Mouse (Mus musculus) cerebellum, adult 11 months (tissue): ENCODE results near the gene Lgi2.

Source experiments
- DNase-seq: peaks from one replicate; pipeline ENCODE4 v3.0.0; 2022

The Lgi2 gene

DNA sequence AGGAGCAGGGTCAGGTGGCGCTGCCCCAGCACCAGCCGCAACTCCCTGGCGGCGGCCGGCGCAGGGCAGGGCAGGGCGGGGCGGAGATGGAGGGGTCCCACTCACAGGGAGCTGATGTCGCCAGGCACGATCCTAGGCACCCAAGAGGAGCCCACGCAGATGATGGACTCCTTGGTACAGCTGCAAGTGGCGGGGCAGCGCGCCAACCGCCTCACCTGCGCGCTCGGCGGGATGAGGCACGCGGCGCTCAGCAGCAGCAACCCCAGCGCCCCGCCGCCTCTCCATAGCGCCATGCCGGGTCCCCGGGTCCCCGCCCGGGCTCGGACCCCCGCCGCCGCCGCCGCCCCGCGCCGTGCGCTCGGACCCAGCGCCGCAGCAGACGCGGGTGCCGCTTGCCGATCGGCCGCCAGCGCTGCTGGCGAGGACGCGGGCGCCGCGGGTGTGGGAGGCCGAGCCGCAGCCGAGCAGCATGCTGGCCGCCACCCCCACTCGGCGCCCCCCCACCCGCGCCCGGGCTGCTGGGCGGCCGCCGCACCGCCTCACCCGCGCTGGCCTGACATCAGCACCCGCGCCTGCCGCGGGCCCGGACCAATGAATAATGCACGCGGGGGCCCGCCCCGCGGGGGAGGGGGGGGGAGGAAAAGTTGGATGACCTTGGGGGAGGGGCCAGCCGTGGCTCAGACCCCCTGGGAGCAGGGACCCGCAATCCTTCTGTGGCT is at the start of gene Lgi2:
TSS of gene Lgi2 (minus strand) at position 650 of the 719 bp plus-strand sequence.
- peak; percentile 31 for DNase-seq

DNA sequence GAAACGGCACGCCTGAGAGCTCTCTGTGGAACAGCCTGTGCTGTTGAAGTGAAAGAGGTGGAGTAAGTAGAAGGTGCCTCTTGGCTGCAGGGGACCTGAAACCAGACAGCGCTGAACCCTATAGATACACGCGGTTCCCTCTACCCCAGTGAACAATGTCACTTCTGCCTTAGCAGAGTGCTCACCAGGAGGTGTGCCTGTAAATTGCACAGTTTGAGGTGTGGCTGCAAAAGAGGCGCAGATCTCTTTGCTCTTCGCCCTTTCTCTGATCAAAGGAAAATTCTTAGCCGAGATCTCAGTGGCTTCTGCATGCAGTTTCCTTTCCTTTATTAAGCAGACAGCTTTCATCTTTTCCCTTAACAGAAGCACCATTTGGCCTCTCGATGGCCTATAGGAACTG is 49.2 kb upstream of the Lgi2 start:
- DNase-seq, result no peak

DNA sequence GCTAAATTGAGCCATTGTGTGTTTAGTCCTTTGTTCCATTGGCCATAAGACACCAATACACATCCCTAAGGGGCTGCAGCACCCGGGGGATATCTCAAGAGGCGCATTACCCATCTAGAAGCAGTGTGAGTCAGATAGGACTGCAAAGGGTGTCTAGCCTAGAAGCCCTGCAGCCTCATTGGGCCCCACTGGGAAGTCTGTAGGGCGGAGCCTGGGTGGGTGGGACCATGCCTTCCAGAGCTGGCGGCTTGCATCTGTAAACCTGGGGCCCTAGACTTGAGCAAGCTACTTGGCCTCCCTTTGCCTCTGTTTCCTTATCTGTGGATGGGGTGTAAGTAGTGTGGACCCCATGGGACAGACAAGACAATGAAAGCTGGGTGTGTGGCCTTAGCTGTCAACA is 48.4 kb upstream of the Lgi2 start:
- DNase-seq, result no peak

DNA sequence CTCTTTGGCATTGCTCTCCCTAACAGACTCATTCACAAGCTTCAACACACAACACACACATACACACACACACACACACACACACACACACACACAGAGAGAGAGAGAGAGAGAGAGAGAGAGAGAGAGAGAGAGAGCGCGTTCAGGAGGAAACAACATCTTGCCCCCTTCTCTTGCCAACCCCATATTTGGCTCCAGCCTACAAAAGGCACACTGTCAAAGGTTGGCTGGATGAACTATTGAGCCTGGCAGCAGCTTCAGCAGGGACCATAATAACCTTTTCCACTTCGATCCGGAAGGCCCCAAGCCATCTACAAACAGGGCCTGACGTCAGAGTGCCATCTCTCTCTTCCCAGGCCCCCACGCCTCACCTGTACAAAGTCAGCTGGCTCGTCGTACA is 46.5 kb upstream of the Lgi2 start:
- no peak for DNase-seq

DNA sequence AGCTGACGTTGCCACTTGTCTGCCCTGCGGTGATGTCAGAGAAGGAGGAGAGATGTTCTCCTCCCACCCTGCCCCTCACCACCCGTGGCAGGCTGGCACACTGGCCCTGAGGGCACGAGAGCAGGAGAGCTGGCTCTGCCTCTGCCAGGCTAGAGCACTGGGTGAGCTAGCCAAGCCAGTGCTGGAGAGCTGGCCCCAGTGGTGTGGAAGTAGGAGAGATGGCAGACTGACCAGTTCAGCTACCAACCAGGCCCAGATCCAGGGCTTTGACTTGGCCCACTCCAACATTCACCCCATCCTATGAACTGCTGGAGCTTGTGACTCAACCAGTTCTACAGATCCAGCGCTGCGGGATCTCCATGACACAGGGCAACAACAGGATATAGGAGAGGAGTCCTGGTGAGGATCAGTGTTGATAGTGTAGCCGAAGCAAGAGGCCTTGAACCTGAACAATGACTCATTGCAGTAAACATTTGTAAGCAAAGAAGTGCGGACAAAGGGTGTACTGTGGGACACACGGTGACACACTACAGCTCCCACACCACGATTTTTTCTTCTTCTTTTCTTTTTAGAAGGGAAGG is 45.1 kb upstream of the Lgi2 start:
- no peak for DNase-seq

DNA sequence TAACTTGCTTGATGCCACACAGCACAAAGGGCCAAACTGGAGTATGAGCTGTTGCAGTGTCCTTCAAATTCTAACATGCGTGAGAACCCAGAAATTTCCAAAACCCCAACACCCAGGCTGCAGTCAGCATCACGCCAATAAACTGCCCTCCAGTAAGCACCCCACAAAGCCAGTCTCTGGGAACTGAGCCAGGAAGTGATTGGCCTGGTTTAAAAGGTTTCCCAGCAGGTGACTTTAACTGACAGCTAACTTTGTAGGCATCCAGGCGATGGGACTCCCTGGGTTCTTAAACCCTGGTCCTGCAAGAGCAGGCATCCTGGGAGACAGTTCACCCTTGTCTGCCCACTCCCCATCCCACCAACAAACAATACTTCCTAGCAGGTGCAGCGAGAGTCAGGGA is 44.0 kb upstream of the Lgi2 start:
- DNase-seq, result no peak

DNA sequence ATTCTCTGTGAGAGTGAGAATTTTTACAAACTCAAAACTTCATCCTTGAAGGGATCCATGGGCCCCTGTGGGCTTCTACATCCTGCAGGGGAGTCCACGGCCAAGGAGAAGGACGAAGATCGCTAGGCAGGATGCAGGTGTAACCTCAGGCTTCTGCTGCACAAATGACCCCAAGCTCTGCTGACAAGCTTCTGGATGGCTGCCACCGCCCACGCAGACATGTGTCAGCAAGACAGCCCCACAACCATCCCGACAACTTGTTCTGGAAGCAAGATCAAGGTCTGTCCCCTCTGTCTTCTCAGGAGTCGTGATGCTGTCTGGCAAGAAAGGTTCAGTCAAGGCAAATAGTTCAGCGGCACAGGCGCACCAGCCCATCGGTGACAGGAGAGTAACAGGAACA is 43.4 kb upstream of the Lgi2 start:
- no peak for DNase-seq

DNA sequence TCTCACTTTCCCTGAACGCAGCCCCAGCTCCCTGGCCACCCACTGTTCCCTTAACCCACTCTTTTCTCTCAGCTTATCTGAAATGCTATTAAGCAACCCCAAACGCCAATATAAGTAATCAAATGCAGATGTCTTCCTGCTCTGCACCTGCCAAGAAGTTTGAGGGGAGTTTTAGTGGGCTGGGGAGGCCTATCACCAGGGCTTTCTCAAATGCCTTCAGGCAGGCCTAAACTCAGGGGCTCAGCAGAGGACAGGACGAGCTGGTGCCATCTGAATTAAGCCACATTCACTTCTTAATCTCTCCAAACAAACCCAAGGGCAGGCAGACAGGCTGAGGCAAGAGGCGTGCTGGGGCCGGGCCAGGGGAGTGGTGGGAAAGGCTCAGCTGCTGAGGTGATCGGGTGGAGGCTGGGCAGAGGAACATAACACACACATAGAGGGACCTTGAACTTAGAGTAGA is 38.4 kb upstream of the Lgi2 start:
- no peak for DNase-seq

DNA sequence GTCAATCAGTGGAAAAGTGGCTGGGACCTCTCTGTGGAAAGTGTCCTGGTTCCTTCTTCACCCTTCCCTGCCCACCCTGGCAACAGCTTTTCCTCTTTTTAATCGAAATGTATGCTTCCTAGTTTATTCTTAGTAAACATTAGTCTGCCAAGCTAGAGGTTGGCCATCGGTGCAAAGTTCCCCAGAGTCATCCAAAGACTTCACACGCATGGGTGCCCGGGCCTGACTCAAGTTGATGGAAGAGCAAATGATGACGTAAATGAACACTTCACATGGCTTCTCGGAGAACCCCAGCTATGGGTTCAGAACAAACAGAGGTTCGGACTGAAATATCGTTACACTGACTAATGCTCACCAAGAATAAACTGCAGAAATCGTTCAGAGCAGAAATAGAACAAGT is 24.4 kb upstream of the Lgi2 start:
- DNase-seq, result no peak

- no peak for DNase-seq
These were observed 22.4 kb upstream of the Lgi2 start for GRCm38 (mm10) chr5:52588650-52589049.

DNA sequence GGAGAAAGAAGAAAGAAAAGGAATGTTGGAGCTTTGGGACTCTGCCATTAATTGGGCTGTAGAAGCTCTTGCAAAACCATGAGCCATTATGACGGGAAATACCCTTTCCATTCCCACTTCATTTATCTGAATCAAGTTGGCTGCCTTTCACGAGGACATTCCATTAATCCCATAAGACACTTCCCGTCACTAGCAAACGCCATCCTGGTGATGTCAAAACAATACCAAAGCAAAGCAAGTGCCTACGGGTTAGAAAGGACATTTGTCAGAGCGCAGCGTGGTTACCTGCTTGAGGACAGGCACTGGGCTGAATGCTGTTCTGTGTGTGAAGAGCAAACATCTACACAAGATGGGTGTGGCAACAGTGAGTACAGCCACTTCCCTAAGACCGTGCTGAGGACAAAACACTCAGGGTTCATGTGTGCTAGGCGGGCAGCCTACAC is 21.1 kb upstream of the Lgi2 start:
- no peak for DNase-seq

GRCm38 (mm10) chr5:52572572-52572971 is 6.3 kb upstream of the Lgi2 start:
- DNase-seq, result no peak

DNA sequence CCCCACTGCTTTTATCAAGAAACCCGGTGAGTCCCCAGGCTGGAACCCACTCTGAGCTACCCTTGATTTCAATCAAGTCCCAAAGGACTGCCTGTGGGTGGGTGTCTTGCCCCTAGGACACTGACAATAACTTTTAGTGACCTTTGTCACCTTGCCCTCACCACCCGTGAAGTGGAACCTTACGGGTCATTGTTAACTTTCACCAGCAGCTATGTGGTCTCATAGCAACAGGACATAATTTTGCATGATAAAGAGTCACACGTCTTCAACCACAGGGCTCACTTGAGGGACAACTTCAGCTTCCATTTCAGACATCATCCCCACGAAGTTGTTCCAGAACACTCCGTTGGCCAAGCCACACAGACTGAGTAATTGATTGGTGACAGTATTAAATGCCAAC is 4.5 kb upstream of the Lgi2 start:
- no peak for DNase-seq

- no peak for DNase-seq
These were observed 949 bp downstream of the Lgi2 start for GRCm38 (mm10) chr5:52565214-52565812.

GRCm38 (mm10) chr5:52564351-52564750 is 1.9 kb downstream of the Lgi2 start:
- DNase-seq, result no peak

- DNase-seq, result no peak
These were observed 6.0 kb downstream of the Lgi2 start for GRCm38 (mm10) chr5:52560240-52560639.

- DNase-seq, result no peak
These were observed 10.7 kb downstream of the Lgi2 start for GRCm38 (mm10) chr5:52555526-52555925.

DNA sequence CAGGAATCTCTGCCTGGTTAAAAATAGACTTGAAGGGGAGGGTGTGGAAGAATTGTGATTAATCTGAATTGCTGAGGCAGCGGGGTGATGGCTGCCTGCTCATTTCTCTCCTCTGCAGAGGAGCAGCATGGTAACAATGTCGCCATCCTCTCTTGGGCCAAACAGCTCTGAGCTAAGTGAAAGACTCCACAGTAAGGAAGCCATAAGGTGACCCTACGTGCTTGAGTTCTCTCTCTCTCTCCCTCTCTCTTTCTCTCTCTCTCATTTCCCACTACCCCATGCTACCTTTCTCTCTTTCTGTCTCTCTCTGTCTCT is 15.0 kb downstream of the Lgi2 start:
- no peak for DNase-seq

GRCm38 (mm10) chr5:52550613-52551317 is 15.5 kb downstream of the Lgi2 start:
- no peak for DNase-seq

DNA sequence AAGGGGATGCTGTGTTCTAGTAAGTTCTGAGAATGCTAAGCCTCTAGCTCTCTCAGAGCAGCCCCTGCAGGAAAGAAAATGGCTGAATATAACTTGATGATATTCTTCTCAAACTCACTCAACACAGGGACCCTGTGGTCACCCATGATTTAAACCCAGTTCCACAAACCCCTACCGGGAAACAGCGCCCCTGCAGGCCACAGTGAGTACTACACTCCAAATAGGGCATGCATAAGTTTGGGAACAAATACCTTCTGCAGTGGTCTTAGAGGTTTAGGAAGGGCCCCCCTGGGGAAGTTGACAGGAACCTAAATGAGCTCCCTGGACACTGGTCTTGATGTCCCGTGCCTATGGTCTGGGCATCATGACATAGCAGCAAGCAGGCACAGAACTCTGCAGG is 19.3 kb downstream of the Lgi2 start:
- no peak for DNase-seq

- DNase-seq, result no peak
These were observed 22.5 kb downstream of the Lgi2 start for GRCm38 (mm10) chr5:52543770-52544169.

- DNase-seq, result no peak
These were observed 26.1 kb downstream of the Lgi2 start for GRCm38 (mm10) chr5:52540186-52540585.

- no peak for DNase-seq
These were observed 26.8 kb downstream of the Lgi2 start for GRCm38 (mm10) chr5:52539483-52539882.

DNA sequence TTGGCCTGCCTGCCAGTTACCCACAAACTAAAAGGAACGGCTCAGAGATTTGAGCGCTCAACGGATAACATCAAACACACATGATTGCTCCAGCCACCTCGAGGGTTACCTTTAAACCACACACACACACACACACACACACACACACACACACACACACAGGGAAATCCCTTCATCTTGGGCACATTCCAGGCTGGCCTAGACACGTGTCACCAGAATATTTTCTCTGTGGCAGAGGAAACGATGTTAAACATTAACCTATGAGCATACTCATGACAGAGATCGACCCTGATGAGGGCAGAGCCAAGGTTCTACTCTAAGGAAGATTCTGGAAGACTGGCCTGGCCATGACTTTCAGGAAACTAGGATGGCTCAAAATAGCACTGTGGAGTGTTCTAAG is 29.2 kb downstream of the Lgi2 start:
- DNase-seq, result no peak
